Mouse (Mus musculus) brain, embryonic 14.5 days (tissue): ENCODE data around the gene Ctnnd2. TPM values are rescaled to one million over a fixed set of nuclear protein-coding genes. Genes with fewer than 3 reads are reported as not detected.

ENCODE experiments used
- DNase-seq: peaks from one replicate; pipeline ENCODE4 v3.0.0-alpha.2; 2011; ENCODE audit warnings: low read depth
- CTCF ChIP-seq: fragments of 200-500 bp; IDR thresholded peaks from 2 replicates; pipeline ENCODE4 v1.5.1; 2012; ENCODE audit warnings: inconsistent platforms, mild to moderate bottlenecking, moderate library complexity, borderline replicate concordance; ENCODE audit not compliant: insufficient read depth, insufficient read length; ENCODE audit errors: extremely low read depth
- POLR2A ChIP-seq: fragments of 200-500 bp; IDR thresholded peaks from 2 replicates; pipeline ENCODE4 v1.6.1; 2012; ENCODE audit warnings: mild to moderate bottlenecking, inconsistent platforms, borderline replicate concordance; ENCODE audit not compliant: poor library complexity, insufficient read depth, insufficient read length, severe bottlenecking; ENCODE audit errors: extremely low read depth
- polyA plus RNA-seq: library from polyadenylated mRNA; depleted of rRNA; stranded (reverse); fragments of >200 nt; gene quantifications from 2 replicates; pipeline ENCODE4 v1.2.3, GENCODE M21; 2012

The Ctnnd2 gene
- polyA plus RNA-seq, 1 experiment = 105 TPM

DNA sequence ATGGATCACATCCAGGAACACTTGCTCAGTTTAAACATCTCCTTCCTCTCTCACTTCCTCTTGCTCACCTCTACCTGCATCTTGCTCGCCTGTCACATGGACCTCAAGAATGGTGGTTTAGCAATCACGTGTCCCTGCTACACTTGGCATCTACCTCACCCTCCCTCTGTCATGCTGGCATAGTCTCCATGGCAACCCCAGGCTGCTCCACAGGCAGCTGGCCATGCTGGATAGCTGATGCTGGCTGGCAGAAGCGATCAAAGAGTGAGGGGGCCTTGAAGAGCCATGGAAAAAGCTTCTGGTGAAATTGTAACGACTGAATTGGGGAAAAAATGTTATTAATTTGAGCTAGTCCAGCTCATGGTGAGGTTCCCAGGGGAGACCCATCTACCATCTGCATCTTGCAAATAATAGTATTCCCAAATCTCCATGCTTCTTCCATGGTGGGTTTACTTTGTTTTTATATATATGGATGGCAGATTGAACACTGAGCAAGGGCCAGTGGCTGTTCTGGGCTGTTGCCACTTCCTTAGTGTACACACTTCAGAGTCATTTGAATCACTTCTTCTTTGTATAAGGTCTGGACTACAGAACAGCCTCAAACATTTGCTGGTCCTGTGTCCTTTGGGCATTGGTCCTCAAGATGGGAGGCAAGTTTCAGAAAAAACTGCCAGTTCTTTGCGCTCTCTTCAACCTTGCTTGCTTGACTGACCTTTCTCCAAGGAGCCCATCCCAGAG, 19.7 kb downstream of the Ctnnd2 start:
- peak; percentile 86 for DNase-seq

GRCm38 (mm10) chr15:30198429-30198828, 26.0 kb downstream of the Ctnnd2 start:
- no peak for TF ChIP-seq CTCF
- no peak for TF ChIP-seq POLR2A
- no peak for DNase-seq

More for the DNA sequence above, 19.7 kb downstream of the Ctnnd2 start:
- TF ChIP-seq POLR2A (no peak), CTCF (no peak)

- TF ChIP-seq CTCF (no peak), POLR2A (no peak)
- no peak for DNase-seq
Observed at GRCm38 (mm10) chr15:30199785-30200184, 27.4 kb downstream of the Ctnnd2 start.

DNA sequence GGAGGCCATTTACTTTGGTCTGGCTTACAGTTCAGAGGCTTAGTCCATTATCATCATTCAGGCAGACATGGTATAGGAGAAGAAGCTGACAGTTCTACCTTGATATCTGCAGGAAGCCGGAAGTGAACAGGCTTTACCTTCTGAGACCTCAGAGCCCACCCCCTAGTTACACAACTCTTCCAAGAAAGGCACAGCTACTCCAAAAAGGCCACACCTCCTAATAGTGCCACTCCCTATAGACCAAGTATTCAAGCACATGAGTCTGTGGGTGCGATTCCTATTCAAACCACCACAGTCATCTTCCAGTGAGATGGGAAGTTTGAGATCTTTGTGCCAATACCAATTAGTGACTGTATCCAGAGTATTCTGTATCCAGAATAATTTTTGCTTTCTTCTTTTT, 28.8 kb downstream of the Ctnnd2 start:
- no peak for TF ChIP-seq POLR2A
- TF ChIP-seq CTCF = no peak
- no peak for DNase-seq

- TF ChIP-seq POLR2A = no peak
- TF ChIP-seq CTCF = no peak
- DNase-seq = peak; percentile 61
Observed at GRCm38 (mm10) chr15:30201617-30202016, 29.2 kb downstream of the Ctnnd2 start.

DNA sequence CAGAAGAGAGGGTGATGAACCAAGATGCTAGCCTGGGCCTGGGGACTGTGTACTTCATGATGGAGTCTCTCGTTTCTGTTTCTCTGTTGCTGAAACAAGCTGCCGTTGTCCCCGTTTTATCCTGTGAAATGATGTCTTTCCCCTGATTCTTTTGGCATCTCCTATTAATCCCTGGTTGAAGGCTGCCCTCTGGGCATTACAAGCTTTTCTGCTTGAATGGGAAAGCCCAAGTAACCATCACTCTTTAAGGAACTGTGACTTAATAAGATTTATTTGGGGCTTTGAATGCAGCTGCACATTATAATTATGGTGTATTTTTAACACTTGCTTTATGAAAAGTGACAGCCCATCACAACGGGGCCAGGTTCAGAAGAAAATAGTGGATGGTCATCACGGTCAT, 40.4 kb downstream of the Ctnnd2 start:
- DNase-seq = peak; percentile 35
- no peak for TF ChIP-seq CTCF
- TF ChIP-seq POLR2A = no peak

DNA sequence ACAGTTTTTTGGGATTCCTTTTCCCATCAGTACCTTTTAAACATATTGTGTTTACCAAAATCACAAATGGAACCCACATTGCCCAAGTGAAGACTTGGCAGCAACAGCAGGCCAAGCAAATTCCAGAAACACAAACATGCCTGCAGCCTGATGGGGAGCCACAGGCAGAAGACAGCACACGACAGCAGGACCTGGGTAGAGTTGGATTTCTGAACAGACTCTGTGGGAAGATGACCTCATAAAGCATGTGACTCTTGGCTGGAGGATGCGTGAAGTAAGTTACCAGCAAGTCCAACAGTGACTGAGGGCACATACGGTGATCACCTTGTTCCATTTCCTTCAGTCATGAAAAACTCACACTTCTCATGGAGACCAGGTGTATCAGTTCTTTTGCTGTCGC, 43.5 kb downstream of the Ctnnd2 start:
- peak; percentile 57 for DNase-seq

GRCm38 (mm10) chr15:30229112-30229511, 56.7 kb downstream of the Ctnnd2 start:
- DNase-seq = no peak

More for the DNA sequence above, 43.5 kb downstream of the Ctnnd2 start:
- no peak for TF ChIP-seq POLR2A
- no peak for TF ChIP-seq CTCF

GRCm38 (mm10) chr15:30235210-30236034, 63.0 kb downstream of the Ctnnd2 start:
- TF ChIP-seq CTCF = no peak
- TF ChIP-seq POLR2A = no peak

More at GRCm38 (mm10) chr15:30229112-30229511, 56.7 kb downstream of the Ctnnd2 start:
- TF ChIP-seq CTCF = no peak
- no peak for TF ChIP-seq POLR2A

DNA sequence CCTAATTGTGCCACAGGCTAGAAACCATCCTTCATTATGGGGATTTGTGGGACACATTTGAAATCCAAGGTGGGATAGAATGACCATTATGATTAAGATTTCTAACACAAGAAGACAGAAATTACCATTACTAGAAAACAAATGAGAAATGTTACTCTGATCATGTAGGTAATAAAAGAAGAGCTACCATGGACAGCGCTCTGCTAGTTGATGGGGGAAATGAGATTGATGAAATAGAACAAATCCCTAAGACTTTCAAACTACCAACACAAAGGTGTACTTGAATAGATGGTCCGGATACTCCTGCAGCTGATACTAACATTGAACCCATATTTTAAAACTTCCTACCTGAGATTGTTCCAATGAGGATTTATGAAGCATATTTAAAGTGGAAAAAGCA, 68.5 kb downstream of the Ctnnd2 start:
- TF ChIP-seq CTCF = no peak
- no peak for DNase-seq

More at GRCm38 (mm10) chr15:30235210-30236034, 63.0 kb downstream of the Ctnnd2 start:
- no peak for DNase-seq

DNA sequence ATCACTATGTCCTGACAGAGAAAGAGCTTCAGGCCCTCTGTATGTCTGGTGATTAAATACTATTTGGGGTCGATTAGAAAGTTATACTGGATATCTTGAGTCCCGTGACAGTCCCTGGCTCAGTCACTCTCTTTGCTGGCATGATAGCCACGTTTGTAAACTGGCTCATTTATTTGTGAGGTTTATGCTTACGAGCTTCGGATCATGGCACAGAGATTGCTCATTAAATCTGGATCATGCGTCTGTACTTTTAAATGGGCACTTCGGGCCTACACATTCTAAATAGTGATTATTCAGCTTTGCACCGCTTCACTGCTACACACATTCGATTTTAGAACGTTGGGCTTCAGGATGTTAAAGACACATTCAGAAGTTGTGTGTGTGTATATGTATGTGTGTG, 96.4 kb downstream of the Ctnnd2 start:
- TF ChIP-seq CTCF (no peak), POLR2A (no peak)
- DNase-seq = peak; percentile 52

DNA sequence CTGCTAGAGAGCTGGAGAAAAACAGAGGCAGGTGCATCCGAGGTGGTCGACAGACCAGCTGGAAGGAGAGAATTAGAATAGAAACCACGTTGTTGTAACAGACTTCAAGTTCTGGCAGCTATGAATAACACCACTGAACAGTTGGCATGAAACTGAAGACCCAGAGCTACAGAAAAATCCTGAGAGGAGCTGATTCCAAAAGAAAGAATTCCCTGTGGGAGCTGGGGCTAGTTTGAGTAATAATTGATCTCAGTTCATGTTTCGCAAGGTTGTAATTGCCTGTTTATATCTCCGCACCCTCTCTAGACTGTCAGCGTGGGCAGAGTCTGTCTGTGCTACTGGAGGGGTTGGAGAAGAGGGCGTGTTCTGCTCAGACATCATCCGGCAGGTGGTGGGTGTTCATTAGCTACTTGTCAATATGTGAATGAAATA, 98.8 kb downstream of the Ctnnd2 start:
- peak; percentile 81 for DNase-seq
- TF ChIP-seq POLR2A (no peak), CTCF (no peak)

DNA sequence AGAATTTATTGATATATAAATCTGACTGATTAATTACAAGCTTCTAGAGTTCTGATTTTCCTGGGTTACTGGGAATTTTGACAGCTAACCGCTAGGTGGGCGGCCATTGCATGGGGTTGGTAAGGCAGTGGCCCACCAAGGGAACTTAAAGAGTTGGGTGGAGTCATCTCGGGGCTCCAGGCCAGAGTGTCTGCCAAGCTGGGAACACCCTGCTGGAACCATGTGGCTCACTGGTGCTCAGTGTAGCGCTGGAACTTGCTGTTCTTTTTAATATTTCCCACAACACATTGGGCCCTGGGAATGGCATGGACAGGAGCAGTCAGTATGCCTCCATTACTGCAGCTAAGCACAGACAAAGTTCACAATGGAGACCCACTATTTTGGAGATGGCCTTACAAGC, 99.9 kb downstream of the Ctnnd2 start:
- no peak for TF ChIP-seq POLR2A
- TF ChIP-seq CTCF = no peak
- no peak for DNase-seq
